Mouse (Mus musculus) heart, embryonic 10.5 days (tissue): ENCODE data around the gene Sh2d4b. TPM values are rescaled to one million over a fixed set of nuclear protein-coding genes. Genes with fewer than 3 reads are reported as not detected.

Source experiments
- DNase-seq: peaks from one replicate; pipeline ENCODE4 v3.0.0-alpha.2; 2017; ENCODE audit warnings: low spot score
- H3K27ac ChIP-seq: fragments of 300-500 bp; sonication (generic); 2 replicates; pipeline ENCODE4 v1.5.1; 2016; ENCODE audit warnings: mild to moderate bottlenecking
- H3K27me3 ChIP-seq: fragments of 300-500 bp; sonication (generic); 2 replicates; pipeline ENCODE4 v1.6.1; 2016; ENCODE audit warnings: mild to moderate bottlenecking; ENCODE audit not compliant: poor library complexity, insufficient read depth, severe bottlenecking
- H3K36me3 ChIP-seq: fragments of 300-500 bp; sonication (generic); 2 replicates; pipeline ENCODE4 v1.6.1; 2016; ENCODE audit warnings: mild to moderate bottlenecking, moderate library complexity
- H3K4me1 ChIP-seq: fragments of 300-500 bp; sonication (generic); 2 replicates; pipeline ENCODE4 v1.6.1; 2016; ENCODE audit warnings: mild to moderate bottlenecking
- H3K4me3 ChIP-seq: fragments of 300-500 bp; sonication (generic); 2 replicates; pipeline ENCODE4 v1.5.1; 2016; ENCODE audit warnings: mild to moderate bottlenecking, moderate library complexity
- H3K9me3 ChIP-seq: fragments of 300-500 bp; sonication (generic); 2 replicates; pipeline ENCODE4 v1.6.1; 2016; ENCODE audit warnings: mild to moderate bottlenecking, moderate library complexity
- WGBS: fragments of 180-500 bp; shearing (Covaris S2); methylation state at CpG from one replicate; pipeline ENCODE4 v1.1.7; 2016; 5-methylcytosine and 5-hydroxymethylcytosine counted together
- polyA plus RNA-seq: library from polyadenylated mRNA; unstranded; fragments of >200 nt; fragmentation: Nextera tagmentation; extraction: Ambion mirVana; gene quantifications from 2 replicates; pipeline ENCODE4 v1.2.1, GENCODE M21; 2016

Gene Sh2d4b
- 0.14 and 0.41 TPM in 2 replicates for polyA plus RNA-seq

DNA sequence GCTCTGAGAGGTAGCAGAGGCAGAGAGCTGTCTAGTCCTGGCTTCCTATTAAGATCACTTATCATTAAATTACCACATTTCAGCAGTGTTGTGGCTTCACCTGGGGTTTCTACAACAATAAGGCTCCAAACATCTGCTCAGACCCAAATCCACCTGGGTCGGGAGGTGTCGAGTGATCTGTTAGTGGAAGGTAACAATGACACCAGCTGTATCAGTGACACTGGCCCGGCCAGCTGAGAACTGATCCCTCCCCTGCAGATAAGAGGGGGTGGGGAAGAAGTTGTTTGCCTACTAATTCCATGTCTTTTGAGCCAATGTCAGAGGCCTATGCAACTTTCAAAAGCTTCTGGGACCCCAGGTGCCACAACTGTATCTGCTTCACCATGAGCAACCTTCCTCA lies at the start of gene Sh2d4b:
TSS of gene Sh2d4b (minus strand) at position 71 of the 400 bp plus-strand sequence.
- Histone ChIP-seq H3K36me3 (no peaks in the 10 kb centered on the region), H3K27me3 (no peaks in the 10 kb centered on the region), H3K9me3 (no peaks in the 10 kb centered on the region), H3K4me1 (peaks cover 21% of the 10 kb centered on the region), H3K4me3 (no peak within 1 kb of the TSS), H3K27ac (no peak within 1 kb of the TSS; the same call in 1 of the 2 replicates)
- 26% methylated on average over 3 of the region's 3 CpGs for WGBS
- DNase-seq = no peak

DNA sequence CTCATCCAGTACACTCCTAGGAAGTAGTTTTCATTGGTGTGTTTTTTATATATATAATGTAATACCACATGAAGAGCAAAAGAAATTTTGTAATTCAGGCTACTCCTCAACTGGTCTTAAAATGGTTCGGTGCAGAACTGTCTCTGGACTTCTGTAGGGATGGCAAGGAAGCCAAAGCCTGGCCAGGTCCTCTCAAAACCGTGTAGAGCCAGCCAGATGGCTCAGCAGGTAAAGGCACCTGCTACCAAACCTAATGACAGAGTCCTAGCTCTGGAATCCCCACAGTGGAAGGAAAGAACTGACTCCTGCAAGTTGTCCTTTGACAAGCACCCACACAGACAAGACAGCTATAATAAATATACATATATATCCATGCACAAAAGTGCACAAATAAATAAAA lies 49.4 kb upstream of the Sh2d4b start:
- Histone ChIP-seq H3K36me3 (no peaks in the 10 kb centered on the region), H3K4me3 (no peak overlapping the region), H3K27me3 (no peaks in the 10 kb centered on the region), H3K4me1 (peaks cover 9% of the 10 kb centered on the region), H3K27ac (no peak overlapping the region), H3K9me3 (no peaks in the 10 kb centered on the region)
- WGBS = 79% methylated on average over 2 of the region's 2 CpGs
- no peak for DNase-seq

- no peaks in the 10 kb centered on the region for H3K9me3 ChIP-seq
- H3K27ac ChIP-seq = no peak overlapping the region
- WGBS = 91% methylated on average over 11 of the region's 11 CpGs
- no peaks in the 10 kb centered on the region for H3K36me3 ChIP-seq
- peaks cover 24% of the 10 kb centered on the region for H3K4me1 ChIP-seq
- no peak for DNase-seq
- H3K27me3 ChIP-seq = no peaks in the 10 kb centered on the region
- H3K4me3 ChIP-seq = no peak overlapping the region
Observed at GRCm38 (mm10) chr14:40938380-40938987, 45.4 kb upstream of the Sh2d4b start.

GRCm38 (mm10) chr14:40937052-40937451 lies 44.0 kb upstream of the Sh2d4b start:
- WGBS = 77% methylated on average over 4 of the region's 4 CpGs
- Histone ChIP-seq H3K27me3 (no peaks in the 10 kb centered on the region), H3K27ac (no peak overlapping the region), H3K4me1 (peaks cover 32% of the 10 kb centered on the region), H3K4me3 (no peak overlapping the region), H3K36me3 (no peaks in the 10 kb centered on the region), H3K9me3 (no peaks in the 10 kb centered on the region)
- DNase-seq = no peak

GRCm38 (mm10) chr14:40935481-40935880 lies 42.4 kb upstream of the Sh2d4b start:
- Histone ChIP-seq H3K4me1 (peaks cover 37% of the 10 kb centered on the region), H3K36me3 (no peaks in the 10 kb centered on the region), H3K9me3 (no peaks in the 10 kb centered on the region), H3K4me3 (no peak overlapping the region), H3K27me3 (no peaks in the 10 kb centered on the region), H3K27ac (peak overlapping the region; percentile 44)
- WGBS = 86% methylated on average over 1 of the region's 1 CpGs
- no peak for DNase-seq

DNA sequence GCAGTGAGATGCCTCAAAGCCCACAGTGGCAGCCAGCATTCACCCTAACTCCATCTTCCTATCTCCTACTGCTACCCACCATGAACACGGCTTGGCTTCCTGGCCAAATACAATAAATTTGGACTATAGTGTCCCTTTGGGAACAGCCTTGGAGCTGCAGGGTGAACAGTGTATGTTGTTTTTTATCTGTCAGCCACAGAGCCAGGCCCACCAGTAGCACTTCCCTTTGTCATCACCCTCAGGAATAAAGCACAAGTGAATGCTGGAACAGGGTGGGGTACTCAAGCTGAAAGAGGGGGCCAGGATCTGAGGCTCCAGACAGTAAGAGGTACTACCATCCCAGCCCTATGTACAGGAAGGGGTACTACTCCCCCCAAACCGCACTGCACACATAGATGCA lies 42.0 kb upstream of the Sh2d4b start:
- no peaks in the 10 kb centered on the region for H3K27me3 ChIP-seq
- peak overlapping the region; percentile 44; the same call in 1 of the 2 replicates for H3K27ac ChIP-seq
- DNase-seq = no peak
- peaks cover 37% of the 10 kb centered on the region for H3K4me1 ChIP-seq
- 56% methylated on average over 2 of the region's 2 CpGs for whole genome bisulfite sequencing
- H3K9me3 ChIP-seq = no peaks in the 10 kb centered on the region
- no peak overlapping the region for H3K4me3 ChIP-seq
- H3K36me3 ChIP-seq = no peaks in the 10 kb centered on the region

DNA sequence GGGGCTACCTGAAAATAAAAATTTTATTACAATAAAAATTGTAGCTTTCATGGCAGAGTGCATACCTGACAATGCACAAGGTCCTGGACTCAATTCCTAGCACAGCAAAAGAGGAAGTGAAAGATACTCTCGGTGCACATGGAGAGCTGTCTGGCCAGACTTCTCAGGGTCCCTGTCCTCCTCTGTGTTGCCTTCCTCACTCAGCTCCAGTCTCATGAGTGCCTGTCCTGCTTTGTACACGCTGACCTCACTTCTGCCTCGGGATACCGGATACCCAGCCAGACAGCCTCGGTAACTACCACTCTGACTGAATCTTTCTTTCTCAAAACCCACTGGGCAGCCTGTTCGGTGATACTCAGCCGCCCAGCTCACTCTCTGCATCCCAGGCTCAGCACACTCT lies 40.3 kb upstream of the Sh2d4b start:
- H3K4me1 ChIP-seq = peaks cover 51% of the 10 kb centered on the region

GRCm38 (mm10) chr14:40932225-40932624 lies 39.2 kb upstream of the Sh2d4b start:
- Histone ChIP-seq H3K27ac (no peak overlapping the region), H3K9me3 (no peaks in the 10 kb centered on the region), H3K4me3 (no peak overlapping the region), H3K36me3 (no peaks in the 10 kb centered on the region), H3K4me1 (peaks cover 62% of the 10 kb centered on the region), H3K27me3 (no peaks in the 10 kb centered on the region)
- DNase-seq = no peak
- WGBS = 96% methylated on average over 9 of the region's 9 CpGs

More for the DNA sequence above, 40.3 kb upstream of the Sh2d4b start:
- Histone ChIP-seq H3K4me3 (no peak overlapping the region), H3K36me3 (no peaks in the 10 kb centered on the region), H3K27me3 (no peaks in the 10 kb centered on the region), H3K9me3 (no peaks in the 10 kb centered on the region), H3K27ac (no peak overlapping the region)
- WGBS = 83% methylated on average over 7 of the region's 7 CpGs
- DNase-seq = no peak

DNA sequence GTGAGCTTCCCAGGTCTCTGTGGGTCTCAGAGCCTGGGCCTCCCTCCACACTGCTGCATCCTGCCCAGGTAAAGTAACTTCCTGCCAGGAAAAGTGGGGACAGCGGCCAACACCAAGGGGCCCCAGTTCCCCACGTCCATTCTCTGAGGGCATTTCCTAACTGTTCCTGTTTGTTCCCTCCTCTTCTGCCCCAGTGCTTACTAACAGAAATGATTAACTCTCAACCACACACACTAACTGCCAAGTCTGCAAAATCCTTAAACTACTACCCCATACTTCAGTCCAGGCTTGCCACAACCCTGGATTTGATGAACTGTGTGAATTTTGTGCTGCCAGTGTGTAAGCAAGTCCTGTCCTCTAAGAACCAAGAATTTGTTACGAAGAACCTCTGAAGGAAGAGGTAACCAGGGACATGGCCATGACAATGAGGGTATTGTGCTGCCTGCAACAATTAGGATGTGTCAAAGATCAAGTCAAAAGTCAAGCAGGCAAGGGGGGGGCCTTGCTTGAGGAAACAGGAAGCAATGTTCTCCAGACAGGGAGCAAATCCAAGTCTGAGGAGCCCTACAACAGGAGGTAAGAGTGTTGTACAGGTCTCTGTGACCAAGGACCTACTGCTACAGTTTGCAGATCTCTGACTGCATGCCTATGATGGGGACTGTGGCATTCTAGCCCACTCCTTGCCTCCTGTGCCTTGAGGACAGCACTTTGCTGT lies 38.2 kb upstream of the Sh2d4b start:
- H3K4me3 ChIP-seq = no peak overlapping the region
- H3K27ac ChIP-seq = no peak overlapping the region
- DNase-seq = no peak
- peaks cover 66% of the 10 kb centered on the region for H3K4me1 ChIP-seq
- no peaks in the 10 kb centered on the region for H3K9me3 ChIP-seq
- no peaks in the 10 kb centered on the region for H3K27me3 ChIP-seq
- H3K36me3 ChIP-seq = no peaks in the 10 kb centered on the region
- 65% methylated on average over 3 of the region's 3 CpGs for WGBS

DNA sequence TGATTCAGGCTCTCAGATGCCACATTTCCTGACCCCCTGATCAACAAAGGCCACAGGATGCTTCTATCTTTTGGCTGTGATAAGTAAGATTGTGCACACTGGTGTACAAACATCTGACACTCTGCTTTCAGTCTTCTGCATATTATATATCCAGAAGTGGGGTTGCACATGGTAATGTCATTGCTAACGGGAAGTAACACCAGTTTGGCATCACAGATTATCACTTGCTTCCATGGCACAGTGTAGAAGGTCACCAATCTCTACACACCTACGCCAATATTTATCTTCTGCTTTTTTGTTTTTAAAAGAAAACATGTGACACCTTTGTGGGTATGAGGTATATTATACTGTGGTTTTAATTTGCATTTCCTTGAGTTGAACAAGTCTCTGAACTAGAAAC lies 36.9 kb upstream of the Sh2d4b start:
- no peak overlapping the region for H3K27ac ChIP-seq
- H3K36me3 ChIP-seq = 0 out of 2 replicates have a peak, but pooled peaks cover 3% of the 10 kb centered on the region
- H3K4me1 ChIP-seq = peaks cover 53% of the 10 kb centered on the region
- no peak for DNase-seq
- H3K27me3 ChIP-seq = no peaks in the 10 kb centered on the region
- 83% methylated on average over 2 of the region's 2 CpGs for WGBS
- no peak overlapping the region for H3K4me3 ChIP-seq
- H3K9me3 ChIP-seq = no peaks in the 10 kb centered on the region

GRCm38 (mm10) chr14:40928897-40929296 lies 35.8 kb upstream of the Sh2d4b start:
- DNase-seq = no peak
- Histone ChIP-seq H3K36me3 (0 out of 2 replicates have a peak, but pooled peaks cover 3% of the 10 kb centered on the region), H3K4me1 (peaks cover 56% of the 10 kb centered on the region), H3K9me3 (no peaks in the 10 kb centered on the region), H3K4me3 (no peak overlapping the region), H3K27ac (no peak overlapping the region), H3K27me3 (no peaks in the 10 kb centered on the region)
- 82% methylated on average over 5 of the region's 5 CpGs for WGBS

GRCm38 (mm10) chr14:40927041-40927440 lies 34.0 kb upstream of the Sh2d4b start:
- Histone ChIP-seq H3K27ac (no peak overlapping the region), H3K4me3 (no peak overlapping the region), H3K9me3 (no peaks in the 10 kb centered on the region), H3K36me3 (peaks cover 5% of the 10 kb centered on the region; the same call in 1 of the 2 replicates), H3K4me1 (peaks cover 48% of the 10 kb centered on the region), H3K27me3 (no peaks in the 10 kb centered on the region)
- no peak for DNase-seq
- WGBS = 70% methylated on average over 2 of the region's 2 CpGs

GRCm38 (mm10) chr14:40924378-40925113 lies 31.5 kb upstream of the Sh2d4b start:
- DNase-seq = no peak

More at GRCm38 (mm10) chr14:40924378-40925113, 31.5 kb upstream of the Sh2d4b start:
- no peak overlapping the region for H3K4me3 ChIP-seq
- H3K4me1 ChIP-seq = peaks cover 35% of the 10 kb centered on the region
- H3K27me3 ChIP-seq = no peaks in the 10 kb centered on the region
- no peaks in the 10 kb centered on the region for H3K9me3 ChIP-seq
- H3K27ac ChIP-seq = 0 out of 2 replicates have a peak overlapping the region, but pooled peaks have one; percentile 4
- H3K36me3 ChIP-seq = peaks cover 6% of the 10 kb centered on the region; the same call in 1 of the 2 replicates
- WGBS = 54% methylated on average over 10 of the region's 10 CpGs
